Mouse (Mus musculus): ENCODE measurements around the gene Tomm22. TPM values are rescaled to one million over a fixed set of nuclear protein-coding genes. Genes with fewer than 3 reads are reported as not detected.

The Tomm22 gene
- polyA plus RNA-seq, 1 experiment from 2014 or later: 288 TPM

- 84% methylated on average over 17 of the region's 17 CpGs for WGBS
- Histone ChIP-seq H3K36me3 (ENCODE audit: control insufficient read depth, insufficient read depth, low read length) (peaks cover 10% of the 10 kb centered on the region; the same call in 1 of the 2 replicates), H3K4me2 (ENCODE audit: low read depth, low read length) (no peak overlapping the region), H3K9me3 (ENCODE audit: control insufficient read depth, low read length) (no peaks in the 10 kb centered on the region), H3K4me3 (ENCODE audit: low read length) (no peak overlapping the region), H3K27me3 (replicated peaks; ENCODE audit: control insufficient read depth, insufficient read depth, low read length) (no peaks in the 10 kb centered on the region), H3K27ac (ENCODE audit: low read length) (no peak overlapping the region), H3K4me1 (ENCODE audit: control insufficient read depth, insufficient read depth, low read length) (no peaks in the 10 kb centered on the region), H3K9ac (ENCODE audit: low read depth, low read length) (no peak overlapping the region)
- ATAC-seq: no peak
Observed at GRCm38 (mm10) chr15:79706603-79707214, 36.0 kb downstream of the Tomm22 start.

DNA sequence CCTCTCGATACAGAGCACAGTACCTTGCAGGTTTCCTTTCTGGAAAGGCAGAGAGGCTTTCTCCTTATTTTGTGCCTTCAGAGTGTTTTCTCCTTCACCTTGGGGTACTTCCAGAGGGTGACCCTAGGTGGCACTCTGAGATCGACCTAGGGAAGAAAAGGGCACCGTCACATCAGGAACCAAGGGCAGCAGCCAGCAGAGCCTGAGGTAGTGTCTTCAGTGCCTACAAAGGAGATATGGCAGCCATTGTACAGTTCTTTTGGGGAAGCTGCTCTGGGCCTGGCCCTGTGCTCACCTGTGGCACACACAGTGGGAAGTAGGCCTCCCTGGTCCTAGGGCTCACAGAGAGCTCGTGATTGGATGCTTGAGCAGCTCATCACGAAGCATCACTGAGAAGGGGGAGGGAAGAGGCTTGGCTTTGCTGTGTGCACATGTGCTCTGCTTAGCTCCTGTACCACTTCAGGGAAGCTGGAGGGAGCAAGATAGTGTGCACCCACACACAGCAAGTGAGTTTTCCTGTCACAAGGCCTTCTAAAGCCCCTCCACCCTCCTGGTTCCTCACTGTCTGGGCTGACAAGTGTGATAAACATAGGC lies 37.7 kb downstream of the Tomm22 start:
- Histone ChIP-seq H3K36me3 (ENCODE audit: control insufficient read depth, insufficient read depth, low read length) (peaks cover 16% of the 10 kb centered on the region; the same call in 1 of the 2 replicates), H3K27me3 (replicated peaks; ENCODE audit: control insufficient read depth, insufficient read depth, low read length) (no peaks in the 10 kb centered on the region), H3K4me1 (ENCODE audit: control insufficient read depth, insufficient read depth, low read length) (no peaks in the 10 kb centered on the region), H3K4me3 (ENCODE audit: low read length) (no peak overlapping the region), H3K4me2 (ENCODE audit: low read depth, low read length) (no peak overlapping the region), H3K9me3 (ENCODE audit: control insufficient read depth, low read length) (no peaks in the 10 kb centered on the region), H3K27ac (ENCODE audit: low read length) (no peak overlapping the region), H3K9ac (ENCODE audit: low read depth, low read length) (no peak overlapping the region)
- WGBS: 92% methylated on average over 5 of the region's 5 CpGs
- ATAC-seq: no peak

- H3K4me1 ChIP-seq (ENCODE audit: control insufficient read depth, insufficient read depth, low read length): no peaks in the 10 kb centered on the region
- no peak for ATAC-seq
- no peak overlapping the region for H3K4me2 ChIP-seq (ENCODE audit: low read depth, low read length)
- WGBS: 92% methylated on average over 7 of the region's 7 CpGs
- H3K9ac ChIP-seq (ENCODE audit: low read depth, low read length): no peak overlapping the region
- H3K4me3 ChIP-seq (ENCODE audit: low read length): no peak overlapping the region
- H3K9me3 ChIP-seq (ENCODE audit: control insufficient read depth, low read length): no peaks in the 10 kb centered on the region
- no peaks in the 10 kb centered on the region for H3K27me3 ChIP-seq (replicated peaks; ENCODE audit: control insufficient read depth, insufficient read depth, low read length)
- no peak overlapping the region for H3K27ac ChIP-seq (ENCODE audit: low read length)
- H3K36me3 ChIP-seq (ENCODE audit: control insufficient read depth, insufficient read depth, low read length): peaks cover 23% of the 10 kb centered on the region
Observed at GRCm38 (mm10) chr15:79715646-79716045, 45.0 kb downstream of the Tomm22 start.

DNA sequence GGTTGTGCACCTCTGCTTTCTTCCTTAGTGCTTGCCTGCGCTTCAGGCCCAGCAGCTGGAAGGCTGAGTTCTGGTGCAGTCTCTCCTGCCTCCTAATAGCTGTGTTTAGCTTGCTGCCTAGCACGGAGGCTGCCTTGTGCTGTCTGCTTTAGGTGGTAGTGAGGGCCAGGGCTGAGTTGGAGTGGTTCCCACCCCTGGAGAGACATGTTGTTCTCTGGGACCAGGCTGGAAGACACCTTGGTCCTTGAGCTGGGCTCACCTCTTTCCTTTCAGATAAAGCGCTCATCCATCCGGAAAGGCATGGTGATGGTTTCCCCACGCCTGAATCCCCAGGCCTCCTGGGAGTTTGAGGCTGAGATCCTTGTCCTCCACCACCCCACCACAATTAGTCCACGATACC lies 46.0 kb downstream of the Tomm22 start:
- no peaks in the 10 kb centered on the region for H3K4me1 ChIP-seq (ENCODE audit: control insufficient read depth, insufficient read depth, low read length)
- no peak for ATAC-seq
- WGBS: 92% methylated on average over 6 of the region's 6 CpGs
- H3K27ac ChIP-seq (ENCODE audit: low read length): no peak overlapping the region
- no peak overlapping the region for H3K9ac ChIP-seq (ENCODE audit: low read depth, low read length)
- H3K27me3 ChIP-seq (replicated peaks; ENCODE audit: control insufficient read depth, insufficient read depth, low read length): no peaks in the 10 kb centered on the region
- H3K36me3 ChIP-seq (ENCODE audit: control insufficient read depth, insufficient read depth, low read length): peaks cover 21% of the 10 kb centered on the region
- no peak overlapping the region for H3K4me2 ChIP-seq (ENCODE audit: low read depth, low read length)
- no peaks in the 10 kb centered on the region for H3K9me3 ChIP-seq (ENCODE audit: control insufficient read depth, low read length)
- H3K4me3 ChIP-seq (ENCODE audit: low read length): no peak overlapping the region

- no peak overlapping the region for H3K4me3 ChIP-seq (ENCODE audit: low read length)
- H3K27ac ChIP-seq (ENCODE audit: low read length): no peak overlapping the region
- no peaks in the 10 kb centered on the region for H3K27me3 ChIP-seq (replicated peaks; ENCODE audit: control insufficient read depth, insufficient read depth, low read length)
- 88% methylated on average over 8 of the region's 8 CpGs for WGBS
- H3K4me2 ChIP-seq (ENCODE audit: low read depth, low read length): no peak overlapping the region
- H3K4me1 ChIP-seq (ENCODE audit: control insufficient read depth, insufficient read depth, low read length): no peaks in the 10 kb centered on the region
- peaks cover 15% of the 10 kb centered on the region for H3K36me3 ChIP-seq (ENCODE audit: control insufficient read depth, insufficient read depth, low read length)
- no peaks in the 10 kb centered on the region for H3K9me3 ChIP-seq (ENCODE audit: control insufficient read depth, low read length)
- H3K9ac ChIP-seq (ENCODE audit: low read depth, low read length): no peak overlapping the region
- no peak for ATAC-seq
Observed at GRCm38 (mm10) chr15:79720267-79720666, 49.6 kb downstream of the Tomm22 start.

DNA sequence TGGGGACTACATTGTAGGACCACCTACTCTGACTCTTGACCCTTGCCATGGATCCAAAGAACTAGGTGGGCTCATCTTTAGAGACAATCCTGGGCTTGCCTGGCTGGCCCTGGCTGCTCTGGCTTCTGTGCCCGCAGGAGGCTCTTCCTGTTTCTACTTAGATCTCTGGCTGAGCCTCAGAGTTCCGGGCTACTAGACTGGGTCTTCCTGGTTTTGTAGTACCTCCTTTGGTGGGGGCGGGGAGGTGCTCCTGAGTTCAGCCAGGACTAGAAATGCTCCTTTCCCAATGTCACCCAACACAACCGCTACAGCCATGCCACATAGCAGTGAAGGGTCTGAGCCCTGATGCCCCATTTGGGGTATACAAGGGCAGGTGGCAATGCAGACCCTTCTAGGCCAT lies 50.1 kb downstream of the Tomm22 start:
- Histone ChIP-seq H3K4me3 (ENCODE audit: low read length) (no peak overlapping the region), H3K4me2 (ENCODE audit: low read depth, low read length) (no peak overlapping the region), H3K9ac (ENCODE audit: low read depth, low read length) (no peak overlapping the region), H3K27me3 (replicated peaks; ENCODE audit: control insufficient read depth, insufficient read depth, low read length) (no peaks in the 10 kb centered on the region), H3K27ac (ENCODE audit: low read length) (no peak overlapping the region), H3K36me3 (ENCODE audit: control insufficient read depth, insufficient read depth, low read length) (peaks cover 15% of the 10 kb centered on the region), H3K4me1 (ENCODE audit: control insufficient read depth, insufficient read depth, low read length) (no peaks in the 10 kb centered on the region), H3K9me3 (ENCODE audit: control insufficient read depth, low read length) (no peaks in the 10 kb centered on the region)
- 91% methylated on average over 4 of the region's 4 CpGs for WGBS
- ATAC-seq: no peak

Other genes starting within 250 kb of the Tomm22 start
- 28.9 and 30.8 TPM in 2 replicates for gene Csnk1e, start 215.3 kb upstream of the Tomm22 start, polyA plus RNA-seq (2015; fragmentation: Nextera tagmentation; extraction: Ambion mirVana)
- not detected in 2 replicates for gene Kcnj4, start 165.6 kb upstream of the Tomm22 start, polyA plus RNA-seq (2015; fragmentation: Nextera tagmentation; extraction: Ambion mirVana)
- gene Kdelr3, start 154.4 kb upstream of the Tomm22 start, polyA plus RNA-seq (2015; fragmentation: Nextera tagmentation; extraction: Ambion mirVana): 72.5 and 74.5 TPM in 2 replicates
- gene Ddx17, start 124.1 kb upstream of the Tomm22 start, polyA plus RNA-seq (2015; fragmentation: Nextera tagmentation; extraction: Ambion mirVana): 29.4 and 29.8 TPM in 2 replicates
- 1.1 and 1.7 TPM in 2 replicates for gene Dmc1, start 65.8 kb upstream of the Tomm22 start, polyA plus RNA-seq (2015; fragmentation: Nextera tagmentation; extraction: Ambion mirVana)
- gene Fam227a, start 11.9 kb upstream of the Tomm22 start, polyA plus RNA-seq (2015; fragmentation: Nextera tagmentation; extraction: Ambion mirVana): 0.60 and 0.72 TPM in 2 replicates
- gene Cby1, start 11.7 kb upstream of the Tomm22 start, polyA plus RNA-seq (2015; fragmentation: Nextera tagmentation; extraction: Ambion mirVana): 37.1 and 37.2 TPM in 2 replicates
- 14.1 and 17.0 TPM in 2 replicates for gene Josd1, start 17.1 kb downstream of the Tomm22 start, polyA plus RNA-seq (2015; fragmentation: Nextera tagmentation; extraction: Ambion mirVana)
- 24.5 and 25.3 TPM in 2 replicates for gene Gtpbp1, start 20.0 kb downstream of the Tomm22 start, polyA plus RNA-seq (2015; fragmentation: Nextera tagmentation; extraction: Ambion mirVana)
- 2.8 and 3.3 TPM in 2 replicates for gene Sun2, start 71.7 kb downstream of the Tomm22 start, polyA plus RNA-seq (2015; fragmentation: Nextera tagmentation; extraction: Ambion mirVana)
- gene Dnal4, start 107.0 kb downstream of the Tomm22 start, polyA plus RNA-seq (2015; fragmentation: Nextera tagmentation; extraction: Ambion mirVana): 38.8 and 43.0 TPM in 2 replicates
- 1.3 and 1.8 TPM in 2 replicates for gene Nptxr, start 133.9 kb downstream of the Tomm22 start, polyA plus RNA-seq (2015; fragmentation: Nextera tagmentation; extraction: Ambion mirVana)
- gene Npcd, start 163.4 kb downstream of the Tomm22 start, polyA plus RNA-seq (2015; fragmentation: Nextera tagmentation; extraction: Ambion mirVana): not detected in 2 replicates
- 31.4 and 31.6 TPM in 2 replicates for gene Cbx6, start 163.8 kb downstream of the Tomm22 start, polyA plus RNA-seq (2015; fragmentation: Nextera tagmentation; extraction: Ambion mirVana)
- 12.9 and 16.2 TPM in 2 replicates for gene Apobec3, start 220.8 kb downstream of the Tomm22 start, polyA plus RNA-seq (2015; fragmentation: Nextera tagmentation; extraction: Ambion mirVana)

Measured in intestine, embryonic 16.5 days (tissue).